Mouse (Mus musculus) MEL (cell line): ENCODE measurements at regions not wholly inside any gene's neighbourhood (a gene's known extent, or its start where the extent isn't known, plus 50 kb on each side); places are given as distances from the start of the nearest gene placed in this dataset.

Experiments used
- CHD2 ChIP-seq: IDR thresholded peaks from 2 replicates; pipeline ENCODE4 v1.6.1; 2011; ENCODE audit warnings: low read length, improper control_type of control experiment
- CTCF ChIP-seq, 3 experiments: IDR thresholded peaks in 2 of 3; conservative IDR thresholded peaks in 1 of 3; 2 replicates each; pipeline ENCODE4 v1.5.1; 2011 to 2012; ENCODE audit warnings: low read length in 3 of 3, low read depth in 2 of 3, mild to moderate bottlenecking in 2 of 3, improper control_type of control experiment in 1 of 3, inconsistent platforms in 1 of 3, mixed read lengths in 1 of 3, moderate library complexity in 1 of 3; ENCODE audit not compliant: control insufficient read depth in 1 of 3, insufficient read depth in 1 of 3, poor library complexity in 1 of 3, severe bottlenecking in 1 of 3
- EP300 ChIP-seq, 2 experiments: IDR thresholded peaks; 2 replicates each; pipeline ENCODE4 v1.6.1; 2011; ENCODE audit warnings: improper control_type of control experiment in 2 of 2, low read length in 2 of 2, low read depth in 1 of 2, mild to moderate bottlenecking in 1 of 2
- GATA1 ChIP-seq: IDR thresholded peaks from 2 replicates; pipeline ENCODE4 v1.6.1; 2011; ENCODE audit warnings: low read depth, low read length, improper control_type of control experiment
- MAFK ChIP-seq: IDR thresholded peaks from 2 replicates; pipeline ENCODE4 v1.6.1; 2011; ENCODE audit warnings: low read depth, mild to moderate bottlenecking, low read length, improper control_type of control experiment, borderline replicate concordance
- MAZ ChIP-seq: IDR thresholded peaks from 2 replicates; pipeline ENCODE4 v1.6.1; 2012; ENCODE audit warnings: low read depth, mild to moderate bottlenecking, inconsistent platforms, low read length, improper control_type of control experiment
- MYC ChIP-seq: IDR thresholded peaks from 2 replicates; pipeline ENCODE4 v1.6.1; 2011; ENCODE audit warnings: low read depth, mild to moderate bottlenecking, low read length, improper control_type of control experiment, moderate library complexity
- NELFE ChIP-seq: IDR thresholded peaks from 2 replicates; pipeline ENCODE4 v1.6.1; 2011; ENCODE audit warnings: low read depth, low read length, improper control_type of control experiment
- POLR2A ChIP-seq, 2 experiments: IDR thresholded peaks; 2 replicates each; pipeline ENCODE4 v1.6.1; 2011 to 2012; ENCODE audit warnings: low read length in 2 of 2, mild to moderate bottlenecking in 2 of 2, control low read depth in 1 of 2, improper control_type of control experiment in 1 of 2, low read depth in 1 of 2, moderate library complexity in 1 of 2; ENCODE audit not compliant: control insufficient read depth in 1 of 2, insufficient read depth in 1 of 2, poor library complexity in 1 of 2
- POLR2AphosphoS5 ChIP-seq: IDR thresholded peaks from 2 replicates; pipeline ENCODE4 v1.6.1; 2012; ENCODE audit warnings: low read depth, borderline replicate concordance, mild to moderate bottlenecking, inconsistent platforms, low read length, moderate library complexity, mixed read lengths
- RAD21 ChIP-seq: IDR thresholded peaks from 2 replicates; pipeline ENCODE4 v1.6.1; 2011; ENCODE audit warnings: mild to moderate bottlenecking, low read depth, low read length, improper control_type of control experiment
- SIN3A ChIP-seq: IDR thresholded peaks from 2 replicates; pipeline ENCODE4 v1.6.1; 2012; ENCODE audit warnings: low read length, improper control_type of control experiment, inconsistent platforms
- USF1 ChIP-seq: IDR thresholded peaks from 2 replicates; pipeline ENCODE4 v1.6.1; 2014; ENCODE audit warnings: low read depth, mild to moderate bottlenecking, inconsistent platforms, low read length, improper control_type of control experiment, moderate library complexity
- ZKSCAN1 ChIP-seq: IDR thresholded peaks from 2 replicates; pipeline ENCODE4 v1.6.1; 2012; ENCODE audit warnings: low read depth, mild to moderate bottlenecking, inconsistent platforms, low read length, improper control_type of control experiment, moderate library complexity

DNA sequence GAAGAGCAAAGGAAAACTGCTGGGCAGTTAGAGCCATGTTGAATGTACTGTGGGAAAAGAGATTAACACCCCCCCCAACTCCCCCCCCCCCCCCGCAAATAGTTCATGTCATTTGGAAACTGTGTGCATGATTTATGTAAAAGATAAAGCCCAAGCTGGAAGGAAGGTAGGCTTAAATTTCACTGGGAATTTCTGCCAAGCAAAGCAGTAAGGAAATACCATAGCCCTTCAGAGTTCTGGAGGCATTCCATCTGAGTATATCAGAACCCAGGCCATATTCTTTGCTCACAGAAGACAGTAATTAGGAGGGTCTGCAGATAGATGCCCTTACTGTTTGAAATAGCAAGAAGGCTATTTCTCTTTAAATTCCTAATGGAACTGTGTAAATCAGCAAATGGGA, 221.3 kb upstream of the Adamts5 start:
- TF ChIP-seq CTCF (IDR thresholded peaks at IDR 0.05 in 2 of 3, conservative IDR thresholded peaks at IDR 0.05 in 1 of 3; ENCODE audit: control insufficient read depth in 1 of 3, insufficient read depth in 1 of 3, low read depth in 2 of 3, low read length in 3 of 3, poor library complexity in 1 of 3, severe bottlenecking in 1 of 3) (no peak), EP300 (IDR thresholded peaks at IDR 0.05; ENCODE audit: low read depth in 1 of 2, low read length in 2 of 2) (no peak), CHD2 (no peak), POLR2A (IDR thresholded peaks at IDR 0.05; ENCODE audit: control insufficient read depth in 1 of 2, insufficient read depth in 1 of 2, low read depth in 1 of 2, low read length in 2 of 2, poor library complexity in 1 of 2) (no peak), GATA1 (no peak), USF1 (no peak), ZKSCAN1 (no peak), NELFE (no peak), RAD21 (no peak), MAZ (no peak), POLR2AphosphoS5 (no peak), SIN3A (no peak), MAFK (no peak), MYC (no peak)
